Mouse (Mus musculus): Measurements from ENCODE around the gene Gm28305. TPM values are rescaled to one million over a fixed set of nuclear protein-coding genes. Genes with fewer than 3 reads are reported as not detected.

Gm28305 gene
- polyA plus RNA-seq, 1 experiment from 2014 or later = not detected

DNA sequence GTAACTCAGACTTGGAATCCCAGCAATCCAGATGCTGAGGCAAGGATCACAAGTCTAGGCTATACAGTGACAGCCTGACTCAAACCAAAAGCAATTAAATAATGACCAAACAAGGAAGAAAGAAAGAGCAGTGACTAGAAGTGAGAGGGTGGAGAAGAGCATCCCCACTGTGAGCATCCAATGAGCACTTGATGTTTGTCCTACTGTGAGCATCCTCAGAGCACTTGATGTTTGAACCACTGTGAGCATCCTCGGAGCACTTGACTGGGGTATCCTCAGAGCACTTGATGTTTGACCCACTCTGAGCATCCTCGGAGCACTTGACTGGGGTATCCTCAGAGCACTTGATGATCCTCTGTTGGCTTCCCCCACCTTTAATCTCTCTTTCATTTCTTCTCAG is 64.5 kb downstream of the Gm28305 start:
- H3K4me1 ChIP-seq = no peaks in the 10 kb centered on the region
- H3K36me3 ChIP-seq = no peaks in the 10 kb centered on the region
- 87% methylated on average over 2 of the region's 2 CpGs for WGBS
- H3K27me3 ChIP-seq = no peaks in the 10 kb centered on the region
- H3K9ac ChIP-seq (replicated peaks) = no peak overlapping the region
- no peak overlapping the region for H3K4me3 ChIP-seq
- no peak overlapping the region for H3K27ac ChIP-seq (replicated peaks)
- no peak overlapping the region for H3K4me2 ChIP-seq (replicated peaks)
- no peaks in the 10 kb centered on the region for H3K9me3 ChIP-seq
- ATAC-seq (ENCODE audit: low FRiP score, low read depth) = no peak

GRCm38 (mm10) chr9:104106930-104107329 is 66.5 kb downstream of the Gm28305 start:
- no peak overlapping the region for H3K4me3 ChIP-seq
- no peaks in the 10 kb centered on the region for H3K27me3 ChIP-seq
- H3K9ac ChIP-seq (replicated peaks) = no peak overlapping the region
- no peaks in the 10 kb centered on the region for H3K4me1 ChIP-seq
- ATAC-seq (ENCODE audit: low FRiP score, low read depth) = no peak
- no peaks in the 10 kb centered on the region for H3K36me3 ChIP-seq
- 82% methylated on average over 9 of the region's 9 CpGs for WGBS
- H3K4me2 ChIP-seq (replicated peaks) = no peak overlapping the region
- 0 out of 2 replicates have a peak, but pooled peaks cover 4% of the 10 kb centered on the region for H3K9me3 ChIP-seq
- H3K27ac ChIP-seq (replicated peaks) = no peak overlapping the region

DNA sequence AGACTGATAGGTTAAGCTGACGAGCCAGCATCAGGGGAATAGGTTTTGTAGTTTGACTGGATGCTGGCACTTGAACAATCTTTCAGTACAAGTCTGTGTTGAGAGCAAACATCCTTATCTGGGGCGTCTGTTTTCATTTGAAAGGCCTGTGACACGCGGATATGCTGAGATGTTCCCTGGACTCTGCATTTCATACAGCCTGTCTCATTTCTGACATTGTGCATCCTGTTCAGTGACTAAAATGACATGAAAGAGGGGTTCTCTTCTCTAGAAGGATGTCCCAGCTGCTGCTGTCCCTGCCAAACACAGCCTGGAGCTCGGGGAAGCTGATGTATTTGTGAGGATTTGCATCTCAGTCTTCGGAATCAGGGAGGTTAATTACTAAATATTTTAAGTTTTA is 67.0 kb downstream of the Gm28305 start:
- H3K4me1 ChIP-seq = no peaks in the 10 kb centered on the region
- H3K9me3 ChIP-seq = 0 out of 2 replicates have a peak, but pooled peaks cover 4% of the 10 kb centered on the region
- H3K9ac ChIP-seq (replicated peaks) = no peak overlapping the region
- H3K4me3 ChIP-seq = no peak overlapping the region
- 85% methylated on average over 6 of the region's 6 CpGs for WGBS
- no peak for ATAC-seq (ENCODE audit: low FRiP score, low read depth)
- no peaks in the 10 kb centered on the region for H3K27me3 ChIP-seq
- no peak overlapping the region for H3K27ac ChIP-seq (replicated peaks)
- no peaks in the 10 kb centered on the region for H3K36me3 ChIP-seq
- H3K4me2 ChIP-seq (replicated peaks) = no peak overlapping the region

GRCm38 (mm10) chr9:104108571-104109143 is 68.2 kb downstream of the Gm28305 start:
- no peaks in the 10 kb centered on the region for H3K27me3 ChIP-seq
- ATAC-seq (ENCODE audit: low FRiP score, low read depth) = no peak
- H3K9ac ChIP-seq (replicated peaks) = no peak overlapping the region
- H3K27ac ChIP-seq (replicated peaks) = no peak overlapping the region
- no peaks in the 10 kb centered on the region for H3K36me3 ChIP-seq
- no peak overlapping the region for H3K4me2 ChIP-seq (replicated peaks)
- H3K4me1 ChIP-seq = no peaks in the 10 kb centered on the region
- H3K4me3 ChIP-seq = no peak overlapping the region
- 65% methylated on average over 2 of the region's 2 CpGs for WGBS
- 0 out of 2 replicates have a peak, but pooled peaks cover 4% of the 10 kb centered on the region for H3K9me3 ChIP-seq

DNA sequence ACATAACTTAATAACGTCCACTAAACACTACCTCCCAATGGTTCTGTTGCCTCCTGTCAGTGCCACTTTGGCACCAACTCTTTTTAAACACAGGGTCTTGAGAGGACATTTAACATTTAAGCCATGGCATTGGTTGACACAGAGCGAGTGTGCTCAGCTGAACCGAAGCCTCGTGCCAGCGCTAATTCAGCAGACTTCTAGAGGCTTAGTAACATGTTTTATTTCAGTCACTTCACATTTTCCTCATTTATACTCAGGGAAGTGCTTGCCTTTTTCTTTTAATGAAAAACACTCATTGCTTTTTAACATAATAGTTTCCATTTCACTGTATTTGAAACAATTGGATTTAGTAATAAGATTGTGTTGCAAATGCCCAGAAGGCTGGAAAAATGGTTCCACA is 68.7 kb downstream of the Gm28305 start:
- Histone ChIP-seq H3K27me3 (no peaks in the 10 kb centered on the region), H3K4me1 (no peaks in the 10 kb centered on the region), H3K4me3 (no peak overlapping the region), H3K4me2 (replicated peaks) (no peak overlapping the region), H3K9ac (replicated peaks) (no peak overlapping the region), H3K36me3 (no peaks in the 10 kb centered on the region), H3K27ac (replicated peaks) (no peak overlapping the region), H3K9me3 (0 out of 2 replicates have a peak, but pooled peaks cover 4% of the 10 kb centered on the region)
- no peak for ATAC-seq (ENCODE audit: low FRiP score, low read depth)
- whole genome bisulfite sequencing = 97% methylated on average over 5 of the region's 5 CpGs

DNA sequence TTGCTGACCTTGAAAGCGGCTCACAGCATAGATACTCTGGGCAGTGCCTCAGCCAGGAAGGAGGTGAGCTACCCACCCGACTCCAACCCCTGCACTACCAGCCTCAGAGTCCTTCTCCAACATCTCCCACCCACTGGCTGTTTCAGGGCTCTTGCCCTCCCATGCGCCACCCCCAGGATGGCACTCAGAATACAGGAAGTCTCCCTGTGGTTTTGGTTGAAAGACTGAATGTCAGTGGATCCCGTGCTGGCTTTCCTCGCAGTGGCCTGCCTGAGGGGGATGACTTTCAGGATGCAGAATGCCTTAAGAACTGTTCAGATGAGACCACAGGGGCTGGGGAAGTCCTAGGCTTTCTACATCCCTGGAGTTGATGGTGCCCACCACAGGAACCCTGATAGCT is 82.6 kb downstream of the Gm28305 start:
- peaks cover 18% of the 10 kb centered on the region for H3K4me1 ChIP-seq
- ATAC-seq (ENCODE audit: low FRiP score, low read depth) = no peak
- no peak overlapping the region for H3K9ac ChIP-seq (replicated peaks)
- H3K27me3 ChIP-seq = no peaks in the 10 kb centered on the region
- no peak overlapping the region for H3K4me3 ChIP-seq
- no peaks in the 10 kb centered on the region for H3K9me3 ChIP-seq
- WGBS = 80% methylated on average over 5 of the region's 5 CpGs
- H3K4me2 ChIP-seq (replicated peaks) = no peak overlapping the region
- H3K27ac ChIP-seq (replicated peaks) = no peak overlapping the region
- no peaks in the 10 kb centered on the region for H3K36me3 ChIP-seq

DNA sequence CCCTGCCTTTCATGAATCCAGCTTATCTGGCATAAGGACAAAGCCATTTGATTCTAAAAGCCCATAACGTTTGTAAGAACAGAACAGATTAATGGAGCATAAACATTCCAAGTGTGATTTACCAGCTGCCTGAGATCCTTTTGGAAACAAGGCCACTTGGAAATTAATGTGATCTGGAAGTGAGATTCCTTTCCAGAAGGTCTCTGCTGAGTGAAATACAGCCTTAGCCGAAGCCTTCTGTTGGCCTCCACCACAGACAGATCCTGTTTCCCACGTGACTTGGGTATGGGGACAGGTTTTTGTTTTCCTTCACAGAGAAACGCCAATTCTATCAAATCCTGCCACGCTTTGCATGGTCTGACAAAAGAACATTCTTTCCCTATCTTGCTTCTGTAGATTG is 83.2 kb downstream of the Gm28305 start:
- Histone ChIP-seq H3K27ac (replicated peaks) (no peak overlapping the region), H3K4me1 (peaks cover 22% of the 10 kb centered on the region), H3K9me3 (no peaks in the 10 kb centered on the region), H3K9ac (replicated peaks) (no peak overlapping the region), H3K4me2 (replicated peaks) (no peak overlapping the region), H3K36me3 (no peaks in the 10 kb centered on the region), H3K4me3 (no peak overlapping the region), H3K27me3 (no peaks in the 10 kb centered on the region)
- 41% methylated on average over 5 of the region's 5 CpGs for WGBS
- ATAC-seq (ENCODE audit: low FRiP score, low read depth) = no peak

Other genes with a start within 250 kb of the Gm28305 start
- gene Nphp3, start 38.1 kb upstream of the Gm28305 start, polyA plus RNA-seq (2016; fragmentation: Nextera tagmentation; extraction: Ambion mirVana) = 5.2 and 6.0 TPM in 2 replicates
- gene Uba5, start 22.5 kb downstream of the Gm28305 start, polyA plus RNA-seq (2016; fragmentation: Nextera tagmentation; extraction: Ambion mirVana) = 60.5 and 62.9 TPM in 2 replicates
- gene Acad11, start 22.7 kb downstream of the Gm28305 start, polyA plus RNA-seq (2016; fragmentation: Nextera tagmentation; extraction: Ambion mirVana) = 7.8 and 8.7 TPM in 2 replicates
- gene Ackr4, start 86.3 kb downstream of the Gm28305 start, polyA plus RNA-seq (2016; fragmentation: Nextera tagmentation; extraction: Ambion mirVana) = 0.48 and 0.69 TPM in 2 replicates
- gene Dnajc13, start 222.3 kb downstream of the Gm28305 start, polyA plus RNA-seq (2016; fragmentation: Nextera tagmentation; extraction: Ambion mirVana) = 24.2 and 25.4 TPM in 2 replicates